Mouse (Mus musculus) ES-Bruce4 (cell line): ENCODE results near the gene Bcl2l2. TPM values are rescaled to one million over a fixed set of nuclear protein-coding genes. Genes with fewer than 3 reads are reported as not detected.

Source experiments
- H3K27ac ChIP-seq: 2 replicates; pipeline ENCODE4 v1.5.1; 2012; ENCODE audit warnings: low read length, inconsistent platforms; ENCODE audit not compliant: insufficient read depth
- H3K27me3 ChIP-seq: 2 replicates; pipeline ENCODE4 v1.6.1; 2012; ENCODE audit warnings: mild to moderate bottlenecking, low read length, inconsistent platforms; ENCODE audit not compliant: control insufficient read depth, poor library complexity, insufficient read depth, severe bottlenecking
- H3K36me3 ChIP-seq: 2 replicates; pipeline ENCODE4 v1.6.1; 2012; ENCODE audit warnings: inconsistent platforms, mild to moderate bottlenecking, low read length, moderate library complexity; ENCODE audit not compliant: control insufficient read depth, poor library complexity, insufficient read depth, severe bottlenecking
- H3K4me1 ChIP-seq: one replicate; pipeline ENCODE4 v1.8.1; 2011; ENCODE audit warnings: low read length; ENCODE audit not compliant: control insufficient read depth, insufficient read depth
- H3K4me3 ChIP-seq: 2 replicates; pipeline ENCODE4 v1.5.1; 2011; ENCODE audit warnings: low read depth, mild to moderate bottlenecking, low read length
- H3K9ac ChIP-seq: 2 replicates; pipeline ENCODE4 v1.6.1; 2012; ENCODE audit warnings: low read depth, mild to moderate bottlenecking, inconsistent platforms; ENCODE audit not compliant: poor library complexity, severe bottlenecking
- H3K9me3 ChIP-seq: replicated peaks from 2 replicates; pipeline ENCODE4 v1.6.1; 2012; ENCODE audit warnings: mild to moderate bottlenecking, low read length, inconsistent platforms; ENCODE audit not compliant: control insufficient read depth, poor library complexity, insufficient read depth, severe bottlenecking
- CTCF ChIP-seq: IDR thresholded peaks from one replicate; pipeline ENCODE4 v1.8.1; 2011; ENCODE audit warnings: low read depth, low read length
- EP300 ChIP-seq: IDR thresholded peaks from 2 replicates; pipeline ENCODE4 v1.6.1; 2011; ENCODE audit warnings: low read depth, low read length; ENCODE audit not compliant: insufficient read depth
- POLR2A ChIP-seq: IDR thresholded peaks from one replicate; pipeline ENCODE4 v1.8.1; 2011; ENCODE audit warnings: low read length; ENCODE audit not compliant: insufficient read depth
- polyA plus RNA-seq: library from polyadenylated mRNA; stranded (reverse); fragments of >200 nt; gene quantifications from 2 replicates; pipeline ENCODE4 v1.2.4, GENCODE M21; 2011; ENCODE audit warnings: low read depth; ENCODE audit not compliant: missing spikeins, insufficient read depth, insufficient read length

Bcl2l2 gene
- polyA plus RNA-seq, 1 experiment, result 26.8 TPM

DNA sequence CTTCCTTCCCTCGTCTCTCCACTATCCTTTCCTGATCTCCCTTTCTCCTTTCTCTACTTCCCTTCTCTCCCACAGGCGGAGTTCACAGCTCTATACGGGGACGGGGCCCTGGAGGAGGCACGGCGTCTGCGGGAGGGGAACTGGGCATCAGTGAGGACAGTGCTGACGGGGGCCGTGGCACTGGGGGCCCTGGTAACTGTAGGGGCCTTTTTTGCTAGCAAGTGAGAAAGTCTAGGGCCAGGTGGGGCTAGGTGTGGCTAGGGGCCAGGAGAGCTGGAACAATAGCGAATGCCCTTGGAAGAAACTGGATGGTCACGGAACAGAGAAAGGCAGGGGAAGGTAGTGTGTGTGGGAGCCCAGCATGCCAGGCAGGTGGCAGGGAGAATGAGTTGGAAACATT, 2.1 kb downstream of the Bcl2l2 start:
- TF ChIP-seq POLR2A, result no peak
- no peak for TF ChIP-seq CTCF
- TF ChIP-seq EP300, result no peak
- Histone ChIP-seq H3K27ac (no peak overlapping the region), H3K4me1 (no peaks in the 10 kb centered on the region), H3K4me3 (no peak overlapping the region), H3K27me3 (no peaks in the 10 kb centered on the region), H3K36me3 (no peaks in the 10 kb centered on the region), H3K9me3 (no peaks in the 10 kb centered on the region), H3K9ac (no peak overlapping the region)

- Histone ChIP-seq H3K27ac (peak within 1 kb of the TSS; percentile 69), H3K4me1 (peaks cover 2% of the 10 kb centered on the region), H3K9me3 (no peaks in the 10 kb centered on the region), H3K36me3 (peaks cover 19% of the 10 kb centered on the region), H3K9ac (peak within 1 kb of the TSS; percentile 47), H3K4me3 (peak within 1 kb of the TSS; percentile 47), H3K27me3 (no peaks in the 10 kb centered on the region)
- no peak for TF ChIP-seq POLR2A
- TF ChIP-seq EP300, result no peak
- TF ChIP-seq CTCF, result no peak
Observed at GRCm38 (mm10) chr14:54892200-54892599, 9.0 kb downstream of the Bcl2l2 start, which contains the start of gene Pabpn1. Gene Pabpn1, plus strand, starts transcription at chr14:54892500.

- Histone ChIP-seq H3K9me3 (no peaks in the 10 kb centered on the region), H3K4me1 (peaks cover 2% of the 10 kb centered on the region), H3K9ac (peak overlapping the region; percentile 100), H3K27ac (peak overlapping the region; percentile 57), H3K36me3 (peaks cover 31% of the 10 kb centered on the region), H3K27me3 (no peaks in the 10 kb centered on the region), H3K4me3 (peak overlapping the region; percentile 57)
- TF ChIP-seq POLR2A (peak; percentile 83), EP300 (no peak), CTCF (no peak)
Observed at GRCm38 (mm10) chr14:54893651-54894181, 10.5 kb downstream of the Bcl2l2 start.

DNA sequence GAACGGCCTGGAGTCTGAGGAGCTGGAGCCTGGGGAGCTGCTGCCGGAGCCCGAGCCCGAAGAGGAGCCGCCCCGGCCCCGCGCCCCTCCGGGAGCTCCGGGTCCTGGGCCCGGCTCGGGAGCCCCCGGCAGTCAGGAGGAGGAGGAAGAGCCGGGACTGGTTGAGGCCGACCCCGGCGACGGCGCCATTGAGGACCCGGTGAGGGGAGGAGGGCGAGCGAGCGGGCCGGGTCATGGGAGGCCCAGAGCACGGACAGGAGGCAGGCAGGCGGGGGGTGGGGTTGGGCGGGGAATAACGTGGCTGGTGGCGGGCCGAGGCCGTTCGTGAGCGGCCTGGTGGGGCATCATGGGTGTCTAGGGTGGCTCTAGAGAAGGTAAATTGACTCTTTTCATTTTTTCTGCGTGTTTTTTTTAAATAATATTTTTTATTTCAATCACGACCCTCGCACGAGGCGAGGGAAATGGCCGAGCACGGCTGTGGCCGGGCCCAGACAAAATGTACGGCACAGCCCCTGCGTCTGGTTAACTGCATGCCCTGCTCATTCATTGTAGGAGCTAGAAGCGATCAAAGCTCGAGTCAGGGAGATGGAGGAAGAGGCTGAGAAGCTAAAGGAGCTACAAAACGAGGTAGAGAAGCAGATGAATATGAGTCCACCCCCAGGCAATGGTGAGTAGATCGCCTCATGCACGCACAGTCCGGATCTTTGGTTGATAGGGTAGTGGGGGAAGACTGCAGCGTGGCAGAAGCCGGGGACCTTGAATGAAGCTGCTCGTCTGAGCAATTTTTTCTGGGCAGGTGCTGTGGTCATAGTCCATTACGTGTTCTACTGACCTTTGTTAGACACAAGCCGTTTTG, 11.3 kb downstream of the Bcl2l2 start:
- Histone ChIP-seq H3K4me1 (peaks cover 2% of the 10 kb centered on the region), H3K4me3 (peak overlapping the region; percentile 98), H3K27me3 (no peaks in the 10 kb centered on the region), H3K27ac (peak overlapping the region; percentile 53; the same call in 1 of the 2 replicates), H3K36me3 (peaks cover 34% of the 10 kb centered on the region), H3K9ac (peak overlapping the region; percentile 100), H3K9me3 (no peaks in the 10 kb centered on the region)
- TF ChIP-seq EP300 (no peak), POLR2A (no peak), CTCF (no peak)

GRCm38 (mm10) chr14:54897445-54897844, 14.3 kb downstream of the Bcl2l2 start:
- H3K4me3 ChIP-seq, result no peak overlapping the region
- no peaks in the 10 kb centered on the region for H3K9me3 ChIP-seq
- no peaks in the 10 kb centered on the region for H3K27me3 ChIP-seq
- H3K9ac ChIP-seq, result no peak overlapping the region
- peaks cover 2% of the 10 kb centered on the region for H3K4me1 ChIP-seq
- peak overlapping the region; percentile 6; the same call in 1 of the 2 replicates for H3K27ac ChIP-seq
- peaks cover 34% of the 10 kb centered on the region for H3K36me3 ChIP-seq
- TF ChIP-seq POLR2A (no peak), CTCF (no peak), EP300 (no peak)

GRCm38 (mm10) chr14:54900383-54900782, 17.2 kb downstream of the Bcl2l2 start:
- H3K4me1 ChIP-seq, result no peaks in the 10 kb centered on the region
- no peaks in the 10 kb centered on the region for H3K9me3 ChIP-seq
- no peak overlapping the region for H3K4me3 ChIP-seq
- H3K9ac ChIP-seq, result no peak overlapping the region
- H3K36me3 ChIP-seq, result peaks cover 33% of the 10 kb centered on the region
- H3K27ac ChIP-seq, result no peak overlapping the region
- no peaks in the 10 kb centered on the region for H3K27me3 ChIP-seq
- TF ChIP-seq EP300 (no peak), POLR2A (no peak), CTCF (peak; percentile 7)
